Mouse (Mus musculus) cerebellum, postnatal 10 days (tissue): ENCODE data around the gene Gpt2.

Source experiments
- DNase-seq, 2 experiments: peaks; one replicate each; pipeline ENCODE4 v3.0.0; 2021; ENCODE audit warnings: mixed read lengths in 2 of 2

Gpt2 gene

DNA sequence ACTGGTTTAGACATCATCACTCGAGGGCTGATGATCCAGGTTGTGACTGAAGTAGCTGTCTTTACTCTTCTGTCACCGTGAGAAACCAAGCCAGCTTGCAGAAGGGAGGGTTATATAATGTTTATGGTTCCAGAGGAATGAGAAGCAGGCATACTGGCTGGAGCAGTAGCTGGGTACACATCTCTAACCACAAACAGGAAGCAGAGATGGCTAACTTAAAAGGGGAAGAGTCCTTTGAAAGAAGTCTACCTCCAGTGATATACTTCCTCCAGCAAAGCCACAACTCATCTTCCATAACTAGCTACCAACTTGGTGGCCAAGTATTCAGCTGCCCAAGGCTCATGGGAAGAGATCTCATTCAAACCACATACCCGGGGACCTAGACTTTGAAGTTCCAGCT is 39.1 kb downstream of the Gpt2 start:
- no peak for DNase-seq

DNA sequence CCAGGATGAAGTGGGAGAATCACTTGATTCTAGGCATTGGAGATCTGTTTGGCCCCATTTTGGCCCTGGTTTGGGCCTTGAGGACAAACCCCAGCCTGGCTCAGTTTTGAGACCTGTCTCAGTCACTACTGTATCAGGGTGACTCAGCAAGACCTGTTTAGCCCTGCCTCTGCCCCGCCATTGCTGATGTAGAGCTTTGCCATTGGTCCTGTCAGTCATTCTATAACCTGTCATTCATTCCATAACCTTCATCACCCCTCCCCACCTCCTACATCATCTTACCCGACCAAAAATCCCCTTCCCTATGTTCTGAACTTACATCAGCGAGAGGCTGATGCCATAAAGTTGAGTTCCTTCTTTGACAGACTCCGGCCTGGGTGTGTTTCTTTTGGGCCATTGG is 40.5 kb downstream of the Gpt2 start:
- no peak for DNase-seq

DNA sequence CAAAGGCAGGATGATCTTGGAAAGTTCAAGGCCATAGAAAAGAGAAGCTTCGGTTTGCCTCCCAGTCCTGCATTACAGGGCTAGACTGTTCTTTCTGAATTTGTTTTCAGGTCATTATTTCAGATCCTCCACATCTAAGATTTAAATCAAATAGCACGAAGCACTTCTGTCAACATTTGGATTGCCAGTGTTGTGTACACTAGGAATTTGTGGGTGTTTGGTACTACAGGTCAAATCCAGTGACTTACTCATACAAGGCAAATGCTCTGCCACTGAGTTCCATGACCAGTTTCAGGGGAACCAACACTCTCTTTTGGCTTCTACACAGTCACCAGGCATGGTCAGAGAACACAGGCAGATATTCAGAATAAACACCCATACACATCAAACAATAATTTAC is 41.1 kb downstream of the Gpt2 start:
- DNase-seq, result no peak

GRCm38 (mm10) chr8:85534163-85534562 is 41.8 kb downstream of the Gpt2 start:
- no peak for DNase-seq

GRCm38 (mm10) chr8:85536332-85536731 is 44.0 kb downstream of the Gpt2 start:
- DNase-seq, result no peak

DNA sequence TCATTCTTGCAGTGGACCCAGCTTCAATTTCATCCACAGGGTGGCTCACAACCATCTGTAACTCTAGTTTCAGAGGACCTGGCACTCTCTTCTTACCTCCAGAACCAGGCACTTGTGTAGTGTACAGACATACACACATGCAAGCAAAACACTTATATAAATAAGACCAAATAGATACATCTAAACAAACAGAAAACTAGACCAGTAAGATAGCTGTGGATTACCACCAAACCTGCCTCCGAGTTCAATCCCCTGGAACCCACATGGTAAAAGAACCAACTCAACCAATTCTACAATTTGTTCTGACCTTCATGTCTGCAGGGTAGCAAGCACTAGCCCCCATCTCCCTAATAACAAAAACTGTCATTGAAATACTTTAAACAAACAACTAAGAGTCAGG is 59.6 kb downstream of the Gpt2 start:
- no peak for DNase-seq

DNA sequence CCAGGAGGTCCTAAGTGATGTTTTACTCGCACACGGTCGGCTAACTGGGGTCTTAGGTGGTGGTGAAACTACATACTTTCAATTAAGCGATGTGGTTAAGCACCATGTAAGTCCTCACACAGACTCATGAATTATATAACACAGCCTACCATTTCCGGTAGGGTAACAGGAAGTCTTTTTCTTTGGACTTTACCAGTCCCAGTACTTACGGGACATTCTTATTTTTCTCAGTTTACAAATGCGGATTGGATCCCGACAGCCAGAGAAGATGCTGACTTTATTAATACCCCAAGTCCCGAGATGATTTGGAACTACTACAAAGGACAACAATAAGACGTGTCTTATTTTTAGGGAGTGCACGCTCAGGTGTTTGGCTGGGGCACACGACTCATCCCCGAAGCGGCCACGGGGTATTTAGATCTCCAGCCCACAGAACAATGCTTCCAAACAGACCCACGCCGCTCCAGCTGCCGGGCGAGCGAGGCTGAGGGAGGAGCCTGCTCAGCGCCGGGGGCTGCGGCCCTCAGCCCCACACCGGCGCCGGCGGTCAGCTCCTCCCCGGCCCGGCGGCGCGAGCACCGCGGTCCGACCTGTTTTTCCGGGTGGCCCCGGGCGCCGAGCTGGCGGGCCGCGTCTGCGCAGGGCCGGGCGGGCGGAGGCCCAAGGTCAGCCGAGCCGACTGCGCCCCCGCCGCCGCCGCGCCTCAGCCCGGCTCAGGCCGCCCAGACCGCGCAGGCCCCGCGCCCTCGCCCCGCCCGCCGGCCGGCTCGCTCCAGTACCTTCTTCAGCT is 62.2 kb downstream of the Gpt2 start:
- DNase-seq, result no peak

DNA sequence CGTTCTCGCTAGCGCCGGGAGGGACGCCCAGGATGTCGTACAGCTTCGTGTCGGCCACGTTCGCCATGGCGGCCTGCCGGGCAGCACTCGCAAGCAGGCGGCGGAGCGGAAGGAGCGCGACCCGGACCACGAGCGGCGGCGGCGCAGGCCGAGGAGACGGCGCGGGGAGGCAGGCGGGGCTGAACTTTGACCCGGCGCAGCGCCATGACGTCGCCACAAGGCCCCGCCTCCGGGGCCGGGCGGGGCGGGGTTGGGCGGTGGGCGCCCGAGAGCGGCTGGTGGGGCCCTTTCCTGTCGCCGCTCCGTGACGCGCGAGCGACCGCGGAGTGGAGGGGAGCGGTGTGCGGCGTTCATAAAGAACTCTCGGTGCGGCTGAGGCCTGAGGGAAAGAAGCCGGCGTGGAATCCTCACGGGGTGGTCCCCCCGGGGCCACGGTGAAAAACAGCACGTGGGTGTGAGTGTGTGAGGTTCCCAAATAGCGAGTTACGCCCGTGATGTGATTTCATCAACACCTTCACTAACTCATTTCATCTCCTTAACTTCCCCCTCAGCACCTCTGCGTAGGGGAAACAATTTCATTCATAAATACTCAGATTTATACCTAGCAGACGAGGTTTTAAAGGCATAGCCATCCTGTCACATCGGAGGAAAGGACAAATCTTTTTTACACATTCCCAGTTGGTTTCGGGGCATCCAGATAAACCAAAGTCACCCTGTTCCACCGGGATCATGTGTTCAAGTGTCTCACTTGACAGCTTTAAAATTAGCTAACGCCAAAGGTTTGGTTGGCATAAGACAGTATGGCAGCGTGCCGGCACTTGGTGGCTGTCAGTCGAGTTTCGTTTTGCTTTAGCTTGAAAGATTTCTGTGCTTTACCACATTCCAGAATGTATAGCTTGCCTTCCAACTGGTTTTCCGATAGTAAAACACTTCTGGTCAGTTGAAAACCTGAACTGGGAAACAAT is 63.1 kb downstream of the Gpt2 start, which contains the start of gene Dnaja2:
Gene Dnaja2 (minus strand): TSS at position 164 of the 965 bp plus-strand sequence.
- peak; percentile 97 for DNase-seq

GRCm38 (mm10) chr8:85556986-85557600 is 64.7 kb downstream of the Gpt2 start:
- no peak for DNase-seq

GRCm38 (mm10) chr8:85557601-85557986 is 65.2 kb downstream of the Gpt2 start:
- no peak for DNase-seq

DNA sequence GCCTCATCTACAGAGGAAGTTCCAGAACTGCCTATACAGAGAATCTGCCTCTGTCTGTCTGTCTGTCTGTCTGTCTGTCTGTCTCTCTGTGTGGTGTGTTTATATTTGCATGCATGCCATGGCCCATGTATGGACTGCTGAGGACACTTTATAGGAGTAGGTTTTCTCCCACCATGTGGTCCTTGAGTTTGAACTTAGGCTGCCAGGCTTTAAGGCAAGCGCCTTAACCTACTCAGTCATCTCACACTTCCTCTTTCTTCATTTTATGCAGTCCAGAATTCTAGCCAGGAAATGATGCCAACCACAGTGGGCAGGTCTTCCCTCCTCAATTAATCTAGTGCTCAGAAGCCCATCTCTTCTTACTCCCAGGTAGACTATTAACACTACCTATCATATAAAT is 66.8 kb downstream of the Gpt2 start:
- DNase-seq, result no peak

GRCm38 (mm10) chr8:85559966-85560365 is 67.6 kb downstream of the Gpt2 start:
- no peak for DNase-seq

GRCm38 (mm10) chr8:85563336-85563735 is 71.0 kb downstream of the Gpt2 start:
- no peak for DNase-seq

- DNase-seq, result no peak
These were observed 72.8 kb downstream of the Gpt2 start for GRCm38 (mm10) chr8:85565186-85565585.

- no peak for DNase-seq
These were observed 75.4 kb downstream of the Gpt2 start for GRCm38 (mm10) chr8:85567801-85568200.

DNA sequence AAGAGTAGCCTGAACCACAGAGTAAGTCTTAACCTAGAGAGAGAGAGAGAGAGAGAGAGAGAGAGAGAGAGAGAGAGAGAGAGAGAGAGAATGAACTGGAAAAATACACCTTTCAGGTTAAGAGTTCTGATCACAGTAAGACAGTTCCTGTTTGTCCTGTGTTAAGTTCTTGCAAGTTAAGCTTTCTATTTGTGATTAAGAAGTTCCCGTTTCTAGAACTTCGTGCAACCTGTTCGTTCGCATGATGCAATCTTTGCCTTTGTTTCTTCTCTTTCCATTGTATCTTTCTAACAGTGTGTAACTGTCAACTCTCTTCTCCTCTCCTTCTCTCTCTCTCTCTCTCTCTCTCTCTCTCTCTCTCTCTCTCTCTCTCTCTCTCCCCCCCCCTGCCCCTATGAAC is 78.1 kb downstream of the Gpt2 start:
- DNase-seq, result no peak

DNA sequence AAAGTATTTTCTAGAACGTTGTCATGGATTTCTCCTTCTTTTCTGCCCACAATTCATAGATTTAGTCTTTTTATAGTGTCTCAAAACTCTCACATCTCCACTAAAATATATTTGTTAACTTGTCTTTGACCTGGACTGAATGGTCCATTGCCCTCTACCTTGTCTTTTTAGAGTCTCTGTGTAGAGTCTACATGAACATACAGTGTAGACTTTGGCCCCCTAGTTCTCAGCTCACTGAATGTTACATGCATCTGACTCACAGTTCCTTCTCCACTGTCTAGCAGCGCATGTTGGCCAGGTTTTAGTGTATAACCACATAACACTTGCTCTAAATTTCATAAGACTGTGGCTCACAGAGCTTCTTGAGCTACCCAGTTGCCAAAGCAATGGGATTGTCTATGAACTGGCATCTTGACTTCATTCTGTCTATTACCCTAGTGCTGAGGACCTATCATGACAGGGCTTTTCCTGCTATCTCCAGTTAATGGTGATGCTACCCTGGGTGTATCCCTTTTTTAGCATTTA is 81.7 kb downstream of the Gpt2 start:
- DNase-seq, result no peak
